Mouse (Mus musculus): Measurements from ENCODE around the gene Map4k2.
A peak's percentile ranks its signal among the peaks of the same experiment; 100 is the strongest.
"Not testable (repeated sequence)": the region's sequence is repeated elsewhere in the genome, so short reads cannot be mapped to it uniquely, and the experiment has no call there.

The Map4k2 gene

GRCm38 (mm10) chr19:6340524-6341452 lies at the start of gene Map4k2:
TSS of gene Map4k2 (plus strand) at chr19:6341135.
- no peak for DNase-seq (ENCODE audit: extremely low spot score, low read depth, low spot score)

GRCm38 (mm10) chr19:6292262-6292661 lies 48.7 kb upstream of the Map4k2 start:
- DNase-seq (ENCODE audit: extremely low spot score, low read depth, low spot score) = no peak

GRCm38 (mm10) chr19:6294301-6294700 lies 46.6 kb upstream of the Map4k2 start:
- DNase-seq (ENCODE audit: extremely low spot score, low read depth, low spot score) = no peak

- no peak for DNase-seq (ENCODE audit: extremely low spot score, low read depth, low spot score)
Measured at GRCm38 (mm10) chr19:6296551-6297210, 44.3 kb upstream of the Map4k2 start.

GRCm38 (mm10) chr19:6297641-6298040 lies 43.3 kb upstream of the Map4k2 start:
- no peak for DNase-seq (ENCODE audit: extremely low spot score, low read depth, low spot score)

GRCm38 (mm10) chr19:6299003-6299402 lies 41.9 kb upstream of the Map4k2 start:
- DNase-seq (ENCODE audit: extremely low spot score, low read depth, low spot score) = no peak

GRCm38 (mm10) chr19:6299450-6300267 lies 41.3 kb upstream of the Map4k2 start:
- DNase-seq (ENCODE audit: extremely low spot score, low read depth, low spot score) = no peak

- DNase-seq (ENCODE audit: extremely low spot score, low read depth, low spot score) = no peak
Measured at GRCm38 (mm10) chr19:6300402-6300841, 40.5 kb upstream of the Map4k2 start.

- DNase-seq (ENCODE audit: extremely low spot score, low read depth, low spot score) = no peak
Measured at GRCm38 (mm10) chr19:6302114-6302513, 38.8 kb upstream of the Map4k2 start.

- DNase-seq (ENCODE audit: extremely low spot score, low read depth, low spot score) = no peak
Measured at GRCm38 (mm10) chr19:6302522-6302921, 38.4 kb upstream of the Map4k2 start.

- DNase-seq (ENCODE audit: extremely low spot score, low read depth, low spot score) = no peak
Measured at GRCm38 (mm10) chr19:6303831-6304230, 37.1 kb upstream of the Map4k2 start.

- DNase-seq (ENCODE audit: extremely low spot score, low read depth, low spot score) = peak; percentile 70
Measured at GRCm38 (mm10) chr19:6304787-6305516, 36.0 kb upstream of the Map4k2 start.

GRCm38 (mm10) chr19:6305517-6306115 lies 35.3 kb upstream of the Map4k2 start:
- DNase-seq (ENCODE audit: extremely low spot score, low read depth, low spot score) = no peak

- no peak for DNase-seq (ENCODE audit: extremely low spot score, low read depth, low spot score)
Measured at GRCm38 (mm10) chr19:6306137-6306551, 34.8 kb upstream of the Map4k2 start, which contains the start of gene Cdc42bpg. TSS of gene Cdc42bpg (plus strand) at chr19:6306456.

GRCm38 (mm10) chr19:6306586-6306985 lies 34.3 kb upstream of the Map4k2 start:
- no peak for DNase-seq (ENCODE audit: extremely low spot score, low read depth, low spot score)

- no peak for DNase-seq (ENCODE audit: extremely low spot score, low read depth, low spot score)
Measured at GRCm38 (mm10) chr19:6307733-6308531, 33.0 kb upstream of the Map4k2 start.

- no peak for DNase-seq (ENCODE audit: extremely low spot score, low read depth, low spot score)
Measured at GRCm38 (mm10) chr19:6310181-6310580, 30.8 kb upstream of the Map4k2 start.

- DNase-seq (ENCODE audit: extremely low spot score, low read depth, low spot score) = not testable (repeated sequence)
Measured at GRCm38 (mm10) chr19:6311783-6312182, 29.2 kb upstream of the Map4k2 start.

- no peak for DNase-seq (ENCODE audit: extremely low spot score, low read depth, low spot score)
Measured at GRCm38 (mm10) chr19:6313796-6314195, 27.1 kb upstream of the Map4k2 start.
